Mouse (Mus musculus) spleen, adult 18-20 months (tissue): Measurements from ENCODE around the gene Cyb5r2.

Source experiments
- DNase-seq, 2 experiments: peaks; one replicate each; pipeline ENCODE4 v3.0.0; 2022; ENCODE audit warnings: mixed read lengths in 2 of 2

Gene Cyb5r2

GRCm38 (mm10) chr7:107757308-107758151 is at the start of gene Cyb5r2:
TSS of gene Cyb5r2 (minus strand) at chr7:107758032.
- DNase-seq, result no peak

DNA sequence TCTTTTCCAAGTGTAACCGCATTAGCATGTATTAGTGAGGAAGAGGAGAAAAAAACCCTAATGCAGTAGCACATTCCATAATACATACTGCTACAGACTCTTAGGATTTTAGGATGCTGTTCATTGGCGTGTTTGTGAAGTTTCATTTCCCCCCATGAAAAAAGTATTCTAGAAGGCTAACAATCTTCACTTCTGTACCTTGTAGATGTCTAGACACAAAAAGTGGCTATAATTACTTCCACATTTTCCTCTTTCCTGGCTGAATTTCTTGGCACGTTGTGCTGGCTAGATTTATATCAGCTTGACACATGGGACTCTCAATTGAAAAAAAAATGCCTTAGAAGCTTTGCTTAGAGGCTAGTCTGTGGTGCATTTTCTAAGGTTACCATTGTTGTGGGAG is 44.3 kb upstream of the Cyb5r2 start:
- DNase-seq, result no peak

DNA sequence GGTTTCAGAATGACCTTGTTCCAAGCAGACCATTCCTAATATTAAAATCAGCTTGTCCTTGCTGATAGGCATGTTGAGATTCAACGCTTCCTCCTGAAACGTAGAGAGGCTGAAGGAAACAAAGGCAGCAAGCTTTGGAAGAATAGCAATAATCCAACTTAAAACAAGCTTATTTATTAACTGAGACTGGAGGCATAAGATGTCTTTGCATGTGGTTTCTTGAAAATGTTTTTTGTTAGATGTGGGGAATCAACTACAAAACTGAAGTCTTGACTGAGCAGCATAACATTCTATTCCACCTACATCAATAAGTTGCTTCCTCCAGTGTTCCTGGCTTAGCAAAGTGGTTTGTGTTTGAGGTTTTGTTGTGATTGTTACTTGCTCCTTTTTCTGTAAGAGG is 43.3 kb upstream of the Cyb5r2 start, which contains the start of gene Ovch2:
Ovch2 (minus strand) TSS at position 101 of the 400 bp plus-strand sequence.
- no peak for DNase-seq

DNA sequence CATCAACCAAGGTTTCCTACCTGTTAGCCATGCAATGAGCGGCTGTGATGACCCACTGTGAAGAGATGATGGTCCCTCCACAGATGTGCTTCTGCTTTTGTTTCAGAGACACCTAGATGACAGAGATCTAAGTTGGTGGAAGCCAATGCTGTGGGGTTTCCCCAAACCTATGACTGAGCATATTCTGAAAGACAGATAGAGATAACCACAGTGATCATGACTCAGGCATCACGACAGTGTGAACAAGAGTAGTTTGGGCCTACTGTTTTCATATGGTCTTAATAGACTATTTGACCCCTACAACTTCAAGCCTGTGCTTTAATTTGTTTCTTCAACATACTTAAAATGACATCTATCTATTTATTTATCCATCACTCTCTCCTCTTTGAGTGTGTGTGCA is 38.7 kb upstream of the Cyb5r2 start:
- no peak for DNase-seq

DNA sequence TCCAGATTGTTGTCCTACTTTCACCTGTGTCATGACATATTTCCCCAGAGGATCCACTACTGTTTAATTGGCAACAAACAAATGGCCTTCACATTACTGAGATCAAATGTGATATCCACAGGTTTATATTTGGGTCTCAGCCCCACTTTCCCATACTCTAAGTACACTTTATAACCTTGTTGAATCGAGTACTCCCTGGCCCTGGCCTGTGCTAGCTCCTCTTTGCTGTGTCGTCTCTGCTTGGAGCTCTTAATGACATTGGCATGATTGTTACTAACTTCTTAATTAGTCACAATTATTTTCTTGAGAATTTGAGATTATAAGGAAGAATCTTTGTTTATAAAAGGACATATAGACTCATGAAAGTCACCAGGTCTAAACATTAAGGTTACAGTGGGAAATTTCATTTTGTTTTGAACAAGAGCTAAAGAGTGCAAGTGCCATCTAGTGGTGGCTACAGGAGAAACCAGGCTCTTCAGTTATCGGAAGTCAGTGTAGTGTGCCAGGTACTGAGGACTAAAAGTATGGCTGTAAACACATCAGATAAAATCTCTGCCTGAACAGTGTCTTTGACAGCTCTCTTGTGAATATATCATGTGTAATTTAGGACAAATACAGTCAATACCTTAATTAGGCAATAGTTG is 30.3 kb upstream of the Cyb5r2 start:
- no peak for DNase-seq

DNA sequence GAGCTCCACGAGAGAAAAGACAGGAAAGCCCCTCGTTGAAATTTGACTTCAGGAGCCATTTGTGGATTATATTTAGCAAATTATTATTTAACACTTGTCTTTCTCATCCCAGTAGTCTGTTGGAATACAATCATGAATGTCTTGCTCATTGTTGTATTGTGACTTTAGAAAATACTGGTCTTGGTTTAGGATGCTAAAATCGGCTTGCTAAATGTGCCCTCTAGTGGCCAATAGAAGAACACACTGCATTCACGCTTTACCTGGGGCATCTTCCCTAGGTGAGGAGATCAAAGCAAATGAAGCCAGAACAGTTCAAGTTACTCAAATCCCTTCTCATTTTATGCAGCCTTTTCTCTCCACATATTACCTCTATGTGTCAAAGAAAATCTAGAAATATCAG is 21.8 kb upstream of the Cyb5r2 start:
- no peak for DNase-seq

DNA sequence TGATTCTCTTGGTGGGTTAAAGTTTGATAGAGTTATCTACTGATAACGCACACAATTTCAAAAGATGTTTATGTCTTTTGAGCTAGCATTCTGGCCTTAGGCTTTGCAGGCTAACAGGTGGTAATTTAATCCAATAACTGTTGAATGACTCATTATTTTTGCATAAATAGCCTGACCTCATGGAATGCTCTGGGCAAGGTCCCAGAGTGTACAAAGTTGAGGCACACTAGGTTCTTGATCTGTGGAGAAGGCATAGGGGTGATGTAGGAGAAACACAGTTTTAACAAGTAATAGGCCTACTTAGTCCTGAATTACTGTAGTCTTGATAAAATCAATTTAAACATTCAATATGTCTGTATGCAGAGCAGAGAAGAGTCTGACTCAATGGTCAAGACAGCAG is 20.4 kb upstream of the Cyb5r2 start:
- no peak for DNase-seq

GRCm38 (mm10) chr7:107770812-107771211 is 13.0 kb upstream of the Cyb5r2 start:
- no peak for DNase-seq

- no peak for DNase-seq
These were observed 1.1 kb downstream of the Cyb5r2 start for GRCm38 (mm10) chr7:107756748-107757147.

DNA sequence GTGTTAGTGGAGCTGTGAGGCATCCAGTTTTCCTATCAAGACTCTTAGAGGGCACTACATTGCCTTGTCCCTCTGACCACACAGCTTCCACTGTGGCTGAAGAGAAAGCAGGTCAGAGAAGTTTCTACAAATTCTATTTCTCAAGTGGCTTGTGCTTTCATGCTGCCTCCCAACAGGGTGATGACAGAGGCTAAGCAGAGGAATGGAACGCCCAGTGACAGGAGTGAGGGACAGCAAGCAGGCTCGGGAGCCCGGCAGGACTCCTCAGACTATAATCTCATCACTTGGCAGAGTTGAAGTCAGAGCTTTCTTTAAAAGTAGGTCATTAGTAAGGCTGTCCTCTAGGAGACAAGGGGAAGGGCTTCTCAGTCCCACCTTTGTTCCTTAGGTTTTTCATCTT is 1.9 kb downstream of the Cyb5r2 start:
- no peak for DNase-seq

GRCm38 (mm10) chr7:107752031-107752520 is 5.8 kb downstream of the Cyb5r2 start:
- no peak for DNase-seq

GRCm38 (mm10) chr7:107749721-107750120 is 8.1 kb downstream of the Cyb5r2 start:
- no peak for DNase-seq

DNA sequence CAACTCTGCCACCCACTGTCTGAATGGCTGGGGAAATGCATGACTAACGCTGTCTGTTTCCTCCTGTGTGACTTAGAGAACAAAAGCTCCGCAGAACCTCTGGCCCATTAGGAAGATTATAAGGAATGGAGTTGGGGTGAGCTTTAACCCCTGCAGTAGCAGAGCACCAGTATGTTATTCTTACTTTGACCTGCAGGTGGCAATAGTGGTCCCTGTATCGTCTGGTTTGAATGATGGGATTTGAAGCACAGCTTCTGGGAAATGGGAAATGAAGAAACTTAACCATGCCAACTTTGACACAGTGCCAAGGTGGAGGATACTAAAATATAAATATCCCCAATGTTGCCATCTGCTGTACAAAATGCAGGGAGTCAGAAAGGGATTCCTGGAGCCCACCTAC is 8.6 kb downstream of the Cyb5r2 start:
- no peak for DNase-seq

- DNase-seq, result peak in 1 of 2 experiments; percentile 63
These were observed 9.9 kb downstream of the Cyb5r2 start for GRCm38 (mm10) chr7:107747954-107748353.

DNA sequence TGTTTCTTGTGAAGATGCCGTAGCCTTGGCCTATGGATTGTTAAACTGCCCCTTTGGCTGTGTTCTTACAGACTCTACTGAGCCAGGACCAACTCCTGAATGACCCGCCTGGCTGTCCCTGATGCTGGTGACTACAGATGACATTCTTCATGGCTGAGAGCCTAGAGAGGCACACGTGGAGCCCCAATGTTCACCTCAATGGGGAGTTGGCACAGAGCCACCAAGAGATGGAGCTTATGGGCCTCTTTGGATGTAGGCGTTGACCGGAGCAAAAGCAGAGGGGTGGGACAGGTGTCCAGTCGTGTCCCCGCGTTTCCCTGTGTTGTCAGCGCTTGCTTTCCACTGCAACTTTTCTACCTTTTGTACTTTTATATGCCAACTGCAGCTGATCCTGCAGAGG is 10.4 kb downstream of the Cyb5r2 start:
- no peak for DNase-seq

DNA sequence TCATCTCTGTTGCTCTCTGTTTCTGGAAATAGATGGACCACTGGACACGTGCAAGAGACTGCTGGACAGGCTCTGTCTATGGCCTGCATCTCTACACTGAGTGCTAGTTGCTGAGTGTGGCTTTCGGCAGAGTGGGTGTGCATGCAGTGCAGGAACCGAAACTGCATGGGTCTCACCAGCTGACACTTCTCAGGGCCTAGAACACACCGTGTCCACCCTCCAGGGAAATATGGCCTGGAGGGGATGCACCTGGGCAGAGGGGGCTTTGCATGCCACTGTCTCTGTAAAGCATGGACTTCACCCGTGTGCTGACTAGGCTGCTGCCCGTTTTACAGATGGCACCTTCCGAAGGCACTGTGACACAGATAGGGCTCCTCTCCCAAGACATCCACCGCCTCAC is 11.8 kb downstream of the Cyb5r2 start:
- DNase-seq, result peak in 1 of 2 experiments; percentile 16

DNA sequence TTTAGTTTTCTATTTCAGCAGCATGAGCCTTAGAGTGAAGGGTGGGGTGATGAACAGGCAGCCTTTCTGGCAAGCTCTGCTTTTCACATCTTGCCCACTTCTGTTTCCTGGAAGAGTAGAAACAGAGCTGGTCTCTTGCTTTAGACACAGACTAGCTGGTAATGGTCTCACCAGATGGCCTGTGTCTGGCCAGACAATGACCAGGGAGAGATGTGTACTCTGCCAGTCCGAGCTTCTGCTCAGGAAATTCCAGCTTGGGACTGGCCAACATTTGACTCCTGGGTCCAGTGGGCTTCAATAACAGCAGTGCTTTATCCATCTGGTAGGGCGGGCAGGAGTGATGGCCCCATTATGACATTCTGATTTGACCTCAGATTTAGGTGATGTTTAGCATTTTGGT is 12.7 kb downstream of the Cyb5r2 start:
- no peak for DNase-seq

DNA sequence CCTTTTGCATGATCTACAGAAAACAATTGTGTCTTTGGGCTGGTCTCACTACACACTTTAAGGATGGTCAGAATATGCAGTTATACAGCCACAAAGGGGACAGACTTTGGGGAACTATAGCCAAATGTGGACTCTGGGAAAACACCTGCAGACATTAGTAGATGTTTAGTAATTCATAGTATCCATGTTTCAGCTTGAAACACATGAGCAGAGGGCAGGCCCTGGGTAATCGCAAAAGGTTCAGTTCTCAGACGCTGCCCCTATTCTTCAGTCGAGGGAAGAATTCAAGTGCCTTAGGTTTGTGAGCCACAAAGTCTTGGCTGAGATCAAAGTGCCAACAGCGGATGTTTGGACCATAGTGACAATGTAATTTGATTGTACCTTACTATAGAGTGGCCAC is 13.4 kb downstream of the Cyb5r2 start:
- DNase-seq, result no peak

- no peak for DNase-seq
These were observed 14.8 kb downstream of the Cyb5r2 start for GRCm38 (mm10) chr7:107742963-107743465.

GRCm38 (mm10) chr7:107738726-107739125 is 19.1 kb downstream of the Cyb5r2 start:
- no peak for DNase-seq

- DNase-seq, result no peak
These were observed 24.7 kb downstream of the Cyb5r2 start for GRCm38 (mm10) chr7:107733162-107733561.

- no peak for DNase-seq
These were observed 27.2 kb downstream of the Cyb5r2 start for GRCm38 (mm10) chr7:107730587-107730986.

- no peak for DNase-seq
These were observed 30.3 kb downstream of the Cyb5r2 start for GRCm38 (mm10) chr7:107727538-107727937.

- DNase-seq, result no peak
These were observed 35.3 kb downstream of the Cyb5r2 start for GRCm38 (mm10) chr7:107722536-107722935.
